Mouse (Mus musculus) thymus, adult 2 months (tissue): ENCODE data around the gene Btbd9. TPM values are rescaled to one million over a fixed set of nuclear protein-coding genes. Genes with fewer than 3 reads are reported as not detected.

Experiments
- DNase-seq: peaks from one replicate; pipeline ENCODE4 v3.0.0; 2021
- H3K27ac ChIP-seq: fragments of 200-500 bp; 2 replicates; pipeline ENCODE4 v1.5.1; 2012; ENCODE audit warnings: low read length, control low read depth; ENCODE audit not compliant: control insufficient read depth, insufficient read depth
- H3K27me3 ChIP-seq: fragments of 200-500 bp; 2 replicates; pipeline ENCODE4 v1.6.1; 2012; ENCODE audit warnings: mild to moderate bottlenecking, low read length, moderate library complexity, mixed read lengths; ENCODE audit not compliant: control insufficient read depth, insufficient read depth
- H3K36me3 ChIP-seq: fragments of 200-500 bp; 2 replicates; pipeline ENCODE4 v1.6.1; 2012; ENCODE audit warnings: mild to moderate bottlenecking, low read length, moderate library complexity; ENCODE audit not compliant: control insufficient read depth, insufficient read depth
- H3K4me1 ChIP-seq: fragments of 200-500 bp; replicated peaks from 2 replicates; pipeline ENCODE4 v1.6.1; 2012; ENCODE audit warnings: low read length; ENCODE audit not compliant: control insufficient read depth, insufficient read depth
- H3K4me3 ChIP-seq: fragments of 200-500 bp; 2 replicates; pipeline ENCODE4 v1.5.1; 2012; ENCODE audit warnings: mild to moderate bottlenecking, low read length, control low read depth, moderate library complexity; ENCODE audit not compliant: control insufficient read depth, insufficient read depth
- CTCF ChIP-seq: fragments of 200-500 bp; IDR thresholded peaks from 2 replicates; pipeline ENCODE4 v1.5.1; 2012; ENCODE audit warnings: mild to moderate bottlenecking, control low read depth, low read length, moderate library complexity, borderline replicate concordance; ENCODE audit not compliant: control insufficient read depth, poor library complexity, insufficient read depth; ENCODE audit errors: extremely low read depth
- POLR2A ChIP-seq: fragments of 200-500 bp; IDR thresholded peaks from 2 replicates; pipeline ENCODE4 v1.6.1; 2012; ENCODE audit warnings: mild to moderate bottlenecking, low read length, control low read depth, moderate library complexity; ENCODE audit not compliant: control insufficient read depth, poor library complexity, insufficient read depth; ENCODE audit errors: extremely low read depth
- WGBS: fragments of 180-500 bp; shearing (Covaris S2); methylation state at CpG from one replicate; pipeline ENCODE4 v1.1.7; 2018; 5-methylcytosine and 5-hydroxymethylcytosine counted together
- polyA plus RNA-seq: library from polyadenylated mRNA; depleted of rRNA; stranded (reverse); fragments of >200 nt; gene quantifications from 2 replicates; pipeline ENCODE4 v1.2.3, GENCODE M21; 2012

Gene Btbd9
- polyA plus RNA-seq, 1 experiment, result 29.1 TPM

DNA sequence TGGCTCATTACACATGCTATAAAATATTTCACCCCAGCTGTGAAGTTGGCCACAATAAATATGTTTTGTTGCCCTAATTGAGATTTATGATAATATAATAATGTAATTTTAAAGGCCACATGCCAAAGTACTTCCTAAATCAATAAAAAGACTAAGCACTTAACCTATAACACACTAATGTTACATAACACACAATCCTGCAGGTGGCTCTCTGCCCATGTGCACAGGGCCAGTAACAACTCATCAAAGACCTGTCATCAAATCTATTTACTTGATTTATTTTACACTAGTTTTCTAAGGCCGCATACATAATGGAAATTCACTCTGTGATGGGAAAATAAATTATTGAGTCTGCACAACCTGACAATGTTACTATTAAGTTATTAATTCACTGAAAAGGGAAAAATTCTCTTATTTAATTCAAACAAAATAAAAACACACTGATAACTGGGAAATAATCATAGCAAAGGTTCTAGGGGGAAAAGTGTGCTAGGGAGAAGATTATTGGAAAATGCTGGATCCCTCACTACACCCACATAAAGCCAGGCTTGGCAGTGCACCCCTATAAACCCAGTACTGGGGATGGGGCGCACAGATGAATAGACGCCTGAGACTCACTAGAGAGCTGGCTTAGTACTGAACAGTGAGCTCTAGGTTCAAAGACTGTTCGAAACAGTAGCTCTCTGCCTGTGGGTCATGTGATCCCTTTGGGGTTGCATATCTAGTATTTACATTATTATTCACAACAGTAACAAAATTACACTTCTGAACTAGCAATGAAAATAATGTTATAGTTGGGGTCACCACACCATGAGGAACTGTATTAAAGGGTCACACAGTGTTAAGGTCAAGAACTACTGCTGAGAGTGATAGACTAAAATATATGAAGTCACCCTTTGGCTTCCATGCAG is 23.0 kb downstream of the Btbd9 start:
- 98% methylated on average over 4 of the region's 4 CpGs for WGBS
- H3K36me3 ChIP-seq, result no peaks in the 10 kb centered on the region
- no peaks in the 10 kb centered on the region for H3K27me3 ChIP-seq
- TF ChIP-seq POLR2A (no peak), CTCF (no peak)
- no peak for DNase-seq
- H3K4me3 ChIP-seq, result no peak overlapping the region
- H3K27ac ChIP-seq, result no peak overlapping the region
- H3K4me1 ChIP-seq, result no peaks in the 10 kb centered on the region

DNA sequence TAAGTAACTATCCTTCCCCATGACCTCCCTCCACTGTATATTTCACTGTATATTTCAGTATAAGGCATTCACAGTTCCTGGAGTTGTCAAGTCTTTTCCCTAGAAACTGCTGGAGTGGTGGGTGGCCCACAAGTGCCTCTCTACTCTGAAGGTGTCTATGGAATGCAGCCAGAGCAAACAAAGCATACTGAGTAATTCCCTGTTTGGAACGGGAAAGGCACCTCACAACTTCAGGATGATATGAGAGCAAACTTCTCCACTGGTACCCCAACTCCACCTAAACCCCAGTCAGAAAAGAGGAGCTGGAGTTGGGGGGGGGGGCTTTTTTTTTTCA is 25.5 kb downstream of the Btbd9 start:
- TF ChIP-seq POLR2A (no peak), CTCF (no peak)
- 100% methylated on average over 1 of the region's 1 CpGs for WGBS
- DNase-seq, result no peak
- no peak overlapping the region for H3K4me3 ChIP-seq
- no peaks in the 10 kb centered on the region for H3K36me3 ChIP-seq
- H3K4me1 ChIP-seq, result no peaks in the 10 kb centered on the region
- no peaks in the 10 kb centered on the region for H3K27me3 ChIP-seq
- H3K27ac ChIP-seq, result no peak overlapping the region

DNA sequence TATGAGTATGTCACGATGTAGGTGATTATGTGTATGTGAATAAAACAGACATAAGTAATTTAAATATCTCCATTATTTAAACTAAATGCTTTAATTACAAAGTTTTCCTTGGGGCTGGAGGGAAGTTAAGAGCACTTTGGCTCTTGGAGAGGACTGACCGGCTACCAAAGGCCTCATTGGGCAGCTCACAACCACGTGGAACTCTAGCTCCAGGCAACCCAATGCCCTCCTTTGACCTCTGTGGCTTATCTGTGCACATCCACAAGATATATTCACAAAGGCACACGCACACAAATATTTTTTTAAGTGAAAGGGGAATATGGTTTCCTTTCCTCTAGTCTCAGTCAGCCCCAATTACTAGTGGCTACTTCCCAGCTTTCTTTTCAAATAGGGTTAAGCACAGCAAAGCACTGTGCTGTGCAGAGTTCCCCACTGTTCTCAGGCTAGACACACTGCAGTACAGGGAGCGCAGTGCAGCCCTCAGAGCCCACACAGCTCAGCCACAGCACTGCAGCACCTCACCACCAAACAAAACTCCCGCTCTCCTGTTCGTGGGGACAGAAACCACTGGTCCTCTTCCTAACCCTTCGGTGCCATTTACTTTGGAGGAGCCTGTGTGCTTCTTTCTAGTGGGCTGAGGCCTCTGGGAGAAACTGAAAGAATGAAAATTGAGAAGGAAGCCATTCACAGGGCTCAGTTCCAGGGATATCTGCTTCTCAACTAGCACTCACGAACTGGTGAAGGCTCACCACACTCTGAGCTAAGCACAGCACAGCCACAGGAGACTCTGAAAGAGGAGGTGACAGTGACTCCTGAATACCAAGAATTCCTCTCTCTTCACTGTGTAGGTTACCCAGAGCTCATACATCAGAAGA is 26.2 kb downstream of the Btbd9 start:
- WGBS, result 66% methylated on average over 9 of the region's 9 CpGs
- no peak for TF ChIP-seq POLR2A
- TF ChIP-seq CTCF, result no peak
- Histone ChIP-seq H3K4me1 (no peaks in the 10 kb centered on the region), H3K27me3 (no peaks in the 10 kb centered on the region), H3K4me3 (no peak overlapping the region), H3K36me3 (no peaks in the 10 kb centered on the region), H3K27ac (no peak overlapping the region)
- DNase-seq, result no peak

- H3K27ac ChIP-seq, result no peak overlapping the region
- 88% methylated on average over 8 of the region's 8 CpGs for WGBS
Observed at GRCm38 (mm10) chr17:30539098-30539497, 37.2 kb downstream of the Btbd9 start.

DNA sequence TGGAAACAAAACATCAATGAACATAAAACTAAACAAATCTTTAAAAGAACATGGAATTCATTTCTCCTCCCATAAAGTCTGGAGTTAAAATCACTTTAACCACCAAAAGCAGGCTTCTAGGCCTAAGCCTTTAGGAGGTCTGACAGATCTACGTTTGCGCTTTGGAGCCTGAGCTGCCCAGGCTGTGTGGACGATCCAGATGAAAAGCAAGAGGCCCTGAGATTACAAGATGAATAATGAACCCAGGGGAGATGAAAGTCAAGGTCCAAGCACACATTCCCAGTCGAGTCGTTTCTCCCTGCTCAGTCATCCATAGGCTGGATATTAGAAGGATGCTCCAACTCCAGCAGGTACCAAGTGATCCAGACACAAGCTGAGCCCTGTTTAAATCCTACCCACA is 39.6 kb downstream of the Btbd9 start:
- TF ChIP-seq POLR2A (no peak), CTCF (no peak)
- H3K4me1 ChIP-seq, result no peaks in the 10 kb centered on the region; the same call in 1 of the 2 replicates
- WGBS, result 95% methylated on average over 5 of the region's 5 CpGs
- H3K36me3 ChIP-seq, result no peaks in the 10 kb centered on the region
- DNase-seq, result no peak
- H3K4me3 ChIP-seq, result no peak overlapping the region
- H3K27ac ChIP-seq, result no peak overlapping the region
- H3K27me3 ChIP-seq, result no peaks in the 10 kb centered on the region

More at GRCm38 (mm10) chr17:30539098-30539497, 37.2 kb downstream of the Btbd9 start:
- no peaks in the 10 kb centered on the region for H3K36me3 ChIP-seq
- no peak for DNase-seq
- H3K27me3 ChIP-seq, result no peaks in the 10 kb centered on the region
- H3K4me3 ChIP-seq, result no peak overlapping the region
- TF ChIP-seq CTCF (no peak), POLR2A (no peak)
- no peaks in the 10 kb centered on the region; the same call in 1 of the 2 replicates for H3K4me1 ChIP-seq

DNA sequence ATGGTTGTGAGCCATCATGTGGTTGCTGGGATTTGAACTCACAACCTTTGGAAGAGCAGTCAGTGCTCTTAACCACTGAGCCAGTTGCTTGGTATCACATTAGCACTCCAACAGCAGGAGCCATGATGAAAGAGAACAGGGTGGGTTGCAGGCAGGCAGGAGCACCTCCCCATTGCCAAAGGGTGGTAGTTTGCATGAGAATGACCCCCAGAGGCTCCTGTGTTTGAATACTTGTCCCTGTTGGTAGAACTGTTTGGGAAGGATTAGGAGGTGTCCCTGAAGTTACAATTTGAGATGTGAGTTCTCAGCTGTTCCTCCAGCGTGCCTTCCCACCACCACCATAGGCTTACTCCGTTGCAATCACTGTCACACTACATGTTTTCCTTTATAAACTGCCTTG is 43.2 kb downstream of the Btbd9 start:
- Histone ChIP-seq H3K36me3 (no peaks in the 10 kb centered on the region), H3K4me3 (no peak overlapping the region), H3K27me3 (no peaks in the 10 kb centered on the region), H3K4me1 (no peaks in the 10 kb centered on the region; the same call in 1 of the 2 replicates), H3K27ac (no peak overlapping the region)
- TF ChIP-seq CTCF, result no peak
- no peak for TF ChIP-seq POLR2A
- no peak for DNase-seq
- 100% methylated on average over 2 of the region's 2 CpGs for WGBS
